Mouse (Mus musculus) heart, postnatal 0 days (tissue): ENCODE results near the gene Scg3. TPM values are rescaled to one million over a fixed set of nuclear protein-coding genes. Genes with fewer than 3 reads are reported as not detected.

Experiments used
- ATAC-seq: fragments of 200-750 bp; cut with Nextera tagmentation; 2 replicates; pipeline ENCODE4 v1.8.0; 2017; ENCODE audit warnings: low read depth, moderate number of reproducible peaks, moderate library complexity; ENCODE audit not compliant: insufficient read depth
- DNase-seq: peaks from one replicate; pipeline ENCODE4 v3.0.0-alpha.2; 2016; ENCODE audit warnings: low spot score
- H3K27ac ChIP-seq: fragments of 300-500 bp; sonication (generic); 2 replicates; pipeline ENCODE4 v1.5.1; 2014; ENCODE audit warnings: low read depth, mild to moderate bottlenecking
- H3K27me3 ChIP-seq: fragments of 300-500 bp; sonication (generic); 2 replicates; pipeline ENCODE4 v1.6.1; 2014; ENCODE audit warnings: low read length, mixed read lengths; ENCODE audit not compliant: control insufficient read depth, insufficient read depth
- H3K36me3 ChIP-seq: fragments of 300-500 bp; sonication (generic); replicated peaks from 2 replicates; pipeline ENCODE4 v1.6.1; 2014; ENCODE audit warnings: low read length, mixed read lengths; ENCODE audit not compliant: control insufficient read depth, insufficient read depth
- H3K4me1 ChIP-seq: fragments of 300-500 bp; sonication (generic); 2 replicates; pipeline ENCODE4 v1.6.1; 2014; ENCODE audit warnings: antibody characterized with exemption; ENCODE audit not compliant: control insufficient read depth, insufficient read depth
- H3K4me2 ChIP-seq: fragments of 300-500 bp; sonication (generic); 2 replicates; pipeline ENCODE4 v1.6.1; 2014; ENCODE audit warnings: low read depth, mild to moderate bottlenecking, low read length, moderate library complexity
- H3K4me3 ChIP-seq: fragments of 300-500 bp; sonication (generic); 2 replicates; pipeline ENCODE4 v1.5.1; 2014; ENCODE audit warnings: low read depth, low read length
- H3K9ac ChIP-seq: fragments of 300-500 bp; sonication (generic); replicated peaks from 2 replicates; pipeline ENCODE4 v1.6.1; 2014; ENCODE audit warnings: low read depth, low read length, mixed read lengths
- H3K9me3 ChIP-seq: fragments of 300-500 bp; sonication (generic); replicated peaks from 2 replicates; pipeline ENCODE4 v1.6.1; 2016; ENCODE audit warnings: low read length; ENCODE audit not compliant: control insufficient read depth
- CTCF ChIP-seq: IDR thresholded peaks from 2 replicates; pipeline ENCODE4 v1.5.1; 2016; ENCODE audit warnings: antibody characterized with exemption, control low read depth, low read depth
- EP300 ChIP-seq: IDR thresholded peaks from 2 replicates; pipeline ENCODE4 v1.6.1; 2016; ENCODE audit warnings: antibody characterized with exemption, low read depth
- whole genome bisulfite sequencing: fragments of 180-500 bp; shearing (Covaris S2); extraction: QIAGEN DNeasy Blood & Tissue Kit; methylation state at CpG from one replicate; pipeline ENCODE4 v1.1.7; 2014; 5-methylcytosine and 5-hydroxymethylcytosine counted together
- polyA plus RNA-seq: library from polyadenylated mRNA; unstranded; fragments of >200 nt; fragmentation: Nextera tagmentation; extraction: Ambion mirVana; gene quantifications from 2 replicates; pipeline ENCODE4 v1.2.1, GENCODE M21; 2015
- total RNA-seq: library from RNA; depleted of rRNA; stranded (reverse); fragments of >200 nt; gene quantifications from 2 replicates; pipeline ENCODE4 v1.2.3, GENCODE M21; 2014; ENCODE audit warnings: low replicate concordance

Gene Scg3
- total and polyA plus RNA-seq, 2 experiments from 2014 or later, result 0.36 TPM; not detected in 1

- no peak overlapping the region for H3K27ac ChIP-seq
- H3K4me3 ChIP-seq, result no peak overlapping the region
- no peaks in the 10 kb centered on the region for H3K9me3 ChIP-seq
- H3K9ac ChIP-seq, result no peak overlapping the region
- 58% methylated on average over 3 of the region's 3 CpGs for WGBS
- no peak for TF ChIP-seq EP300
- no peak for TF ChIP-seq CTCF
- no peak overlapping the region for H3K4me2 ChIP-seq
- no peak for DNase-seq
- no peak for ATAC-seq
- no peaks in the 10 kb centered on the region for H3K27me3 ChIP-seq
- no peaks in the 10 kb centered on the region for H3K36me3 ChIP-seq
- no peaks in the 10 kb centered on the region for H3K4me1 ChIP-seq
Measured at GRCm38 (mm10) chr9:75616560-75616959, 67.3 kb downstream of the Scg3 start.

GRCm38 (mm10) chr9:75610571-75611493, 73.0 kb downstream of the Scg3 start, which contains the start of gene Tmod2:
Gene Tmod2 (minus strand): TSS chr9:75611325.
- Histone ChIP-seq H3K9ac (peak within 1 kb of the TSS; percentile 52; the same call in 1 of the 2 replicates), H3K4me2 (peak within 1 kb of the TSS; percentile 99), H3K9me3 (no peaks in the 10 kb centered on the region), H3K36me3 (no peaks in the 10 kb centered on the region), H3K27ac (no peak within 1 kb of the TSS), H3K27me3 (peaks cover 26% of the 10 kb centered on the region), H3K4me1 (no peaks in the 10 kb centered on the region), H3K4me3 (peak within 1 kb of the TSS; percentile 69)
- ATAC-seq, result peak; percentile 77
- no peak for TF ChIP-seq CTCF
- no peak for TF ChIP-seq EP300
- 1% methylated on average over 64 of the region's 74 CpGs for WGBS
- peak; percentile 24 for DNase-seq

GRCm38 (mm10) chr9:75609965-75610364, 73.9 kb downstream of the Scg3 start:
- no peaks in the 10 kb centered on the region for H3K9me3 ChIP-seq
- no peak for TF ChIP-seq CTCF
- no peak for TF ChIP-seq EP300
- H3K4me2 ChIP-seq, result peak overlapping the region; percentile 99
- no peak overlapping the region for H3K9ac ChIP-seq
- H3K4me1 ChIP-seq, result no peaks in the 10 kb centered on the region
- H3K36me3 ChIP-seq, result no peaks in the 10 kb centered on the region
- H3K4me3 ChIP-seq, result peak overlapping the region; percentile 69; the same call in 1 of the 2 replicates
- no peak for DNase-seq
- peaks cover 26% of the 10 kb centered on the region for H3K27me3 ChIP-seq
- H3K27ac ChIP-seq, result no peak overlapping the region
- ATAC-seq, result no peak
- WGBS, result 31% methylated on average over 16 of the region's 16 CpGs

- ATAC-seq (no peak), DNase-seq (no peak)
- Histone ChIP-seq H3K36me3 (no peaks in the 10 kb centered on the region), H3K4me3 (no peak overlapping the region), H3K9me3 (no peaks in the 10 kb centered on the region), H3K27me3 (peaks cover 26% of the 10 kb centered on the region), H3K4me1 (no peaks in the 10 kb centered on the region), H3K4me2 (no peak overlapping the region), H3K9ac (no peak overlapping the region), H3K27ac (no peak overlapping the region)
- WGBS, result 54% methylated on average over 1 of the region's 1 CpGs
- no peak for TF ChIP-seq EP300
- TF ChIP-seq CTCF, result no peak
Measured at GRCm38 (mm10) chr9:75609505-75609904, 74.4 kb downstream of the Scg3 start.

- no peak overlapping the region for H3K27ac ChIP-seq
- no peak for ATAC-seq
- H3K4me2 ChIP-seq, result no peak overlapping the region
- H3K9ac ChIP-seq, result no peak overlapping the region
- no peaks in the 10 kb centered on the region for H3K9me3 ChIP-seq
- no peaks in the 10 kb centered on the region for H3K4me1 ChIP-seq
- no peak for DNase-seq
- TF ChIP-seq CTCF (no peak), EP300 (no peak)
- no peaks in the 10 kb centered on the region for H3K36me3 ChIP-seq
- WGBS, result 82% methylated on average over 4 of the region's 4 CpGs
- H3K4me3 ChIP-seq, result no peak overlapping the region
- peaks cover 26% of the 10 kb centered on the region for H3K27me3 ChIP-seq
Measured at GRCm38 (mm10) chr9:75607496-75607895, 76.4 kb downstream of the Scg3 start.
